20 mouse cellular contexts compared by ENCODE assay signal in genomic region chr8:11038367-11038766, GRCm38 (mm10).
"Had no signal": no experiment of that assay in that cellular context is flagged by ENCODE, and none has a peak within 500 bp of the region (broad histone marks: within the 10 kb centered on the region; RNA-seq: fewer than 3 reads in every experiment).

No protein-coding gene starts in this region.

- H3K36me3 ChIP-seq: limb, embryonic 12.5 days; limb, embryonic 15.5 days; midbrain, embryonic 12.5 days; midbrain, embryonic 15.5 days had no signal

- H3K27me3 ChIP-seq: limb, embryonic 12.5 days; limb, embryonic 15.5 days; midbrain, embryonic 12.5 days; midbrain, embryonic 15.5 days had no signal

- H3K27ac ChIP-seq: kidney, postnatal 0 days; layer of hippocampus, adult 2 months; left cerebral cortex, adult 2 months; limb, embryonic 12.5 days; limb, embryonic 15.5 days; liver, embryonic 14.5 days; midbrain, embryonic 12.5 days; midbrain, embryonic 15.5 days had no signal

- DNase-seq: kidney, adult 18-20 months; kidney, adult 9 months; kidney, postnatal 25 days; layer of hippocampus, adult 9-11 months; layer of hippocampus, postnatal 36 days; liver, postnatal 0 days; lung, embryonic 14.5 days; thymus, adult 2 months; thymus, postnatal 14 days; thymus, postnatal 4 days had no signal

- H3K9ac ChIP-seq: limb, embryonic 12.5 days; limb, embryonic 15.5 days; liver, embryonic 14.5 days; liver, postnatal 0 days; lung, embryonic 14.5 days; midbrain, embryonic 12.5 days; midbrain, embryonic 15.5 days had no signal

- H3K4me2 ChIP-seq: limb, embryonic 12.5 days; limb, embryonic 15.5 days; liver, embryonic 11.5 days; lung, embryonic 14.5 days; midbrain, embryonic 12.5 days; midbrain, embryonic 15.5 days had no signal

- H3K4me3 ChIP-seq: layer of hippocampus, adult 2 months; left cerebral cortex, adult 2 months; limb, embryonic 12.5 days; limb, embryonic 15.5 days; midbrain, embryonic 12.5 days; midbrain, embryonic 15.5 days had no signal

- ATAC-seq: liver, postnatal 0 days; lung, postnatal 0 days; midbrain, embryonic 15.5 days had no signal

- H3K9me3 ChIP-seq: limb, embryonic 12.5 days; limb, embryonic 15.5 days; midbrain, embryonic 12.5 days; midbrain, embryonic 15.5 days had no signal
